Mouse (Mus musculus) frontal cortex, adult (tissue): ENCODE data around the gene Stk36.

Source experiments
- ATAC-seq: cut with Nextera tagmentation; 2 replicates; pipeline ENCODE4 v1.9.2; 2017; ENCODE audit warnings: mild to moderate bottlenecking, moderate library complexity, mixed read lengths; ENCODE audit not compliant: low TSS enrichment

Gene Stk36

DNA sequence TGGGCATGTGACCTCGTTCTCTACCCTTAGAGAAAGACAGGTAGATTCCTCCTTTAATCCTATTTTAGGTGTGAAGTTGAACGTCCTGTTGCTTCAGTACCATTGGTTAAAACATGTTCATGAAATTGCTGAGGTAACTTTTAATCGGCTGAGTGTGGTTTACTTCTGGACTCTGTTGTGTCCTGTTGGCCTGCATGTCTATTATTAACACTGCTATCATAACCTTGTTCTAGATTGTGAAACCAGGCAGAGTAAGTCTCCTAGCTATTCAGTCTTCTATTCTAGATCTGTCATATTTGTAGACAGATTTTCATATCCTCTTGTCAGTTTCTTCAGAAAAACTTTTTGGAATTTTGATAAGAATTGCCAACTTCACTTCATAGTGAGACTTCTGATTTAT lies 67.1 kb downstream of the Stk36 start:
- ATAC-seq = no peak

DNA sequence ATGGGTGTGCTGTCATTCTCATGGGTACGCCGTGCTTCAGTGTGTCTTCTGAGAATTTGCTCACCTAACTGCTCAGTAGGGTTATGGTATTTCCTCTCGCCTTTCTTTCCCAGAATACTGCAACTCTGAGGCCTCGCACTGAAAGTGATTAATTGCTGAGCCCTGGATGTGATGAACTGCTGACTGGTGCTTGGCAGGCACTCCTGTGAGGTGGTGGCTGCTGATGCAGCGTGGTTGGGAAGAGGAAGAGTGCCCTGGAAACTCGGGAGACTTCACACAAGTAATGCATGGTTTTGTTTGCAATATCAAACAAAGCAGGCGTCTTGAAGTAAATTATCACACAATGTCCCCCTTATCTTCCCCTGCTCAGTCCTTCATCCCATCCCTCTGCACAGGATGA lies 71.5 kb downstream of the Stk36 start:
- ATAC-seq = no peak

DNA sequence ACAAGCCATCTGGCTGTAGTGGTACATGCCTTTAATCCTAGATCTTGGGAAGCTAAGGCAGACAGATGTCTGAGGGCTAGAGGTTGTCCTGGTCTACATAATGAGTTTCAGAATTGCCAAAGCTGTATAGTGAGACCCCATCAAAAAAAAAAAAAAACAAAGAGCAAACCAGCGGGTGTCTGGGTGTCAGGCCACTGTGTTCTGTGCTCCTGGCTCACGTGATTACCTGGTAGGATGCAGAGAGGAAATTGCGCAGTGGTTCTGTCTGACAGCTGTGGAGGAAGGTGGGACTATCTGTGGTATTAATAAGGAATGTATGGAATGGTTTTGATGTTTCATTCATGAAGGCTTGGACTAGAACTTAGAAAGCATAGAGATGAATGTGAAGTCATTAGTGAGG lies 75.6 kb downstream of the Stk36 start:
- no peak for ATAC-seq

DNA sequence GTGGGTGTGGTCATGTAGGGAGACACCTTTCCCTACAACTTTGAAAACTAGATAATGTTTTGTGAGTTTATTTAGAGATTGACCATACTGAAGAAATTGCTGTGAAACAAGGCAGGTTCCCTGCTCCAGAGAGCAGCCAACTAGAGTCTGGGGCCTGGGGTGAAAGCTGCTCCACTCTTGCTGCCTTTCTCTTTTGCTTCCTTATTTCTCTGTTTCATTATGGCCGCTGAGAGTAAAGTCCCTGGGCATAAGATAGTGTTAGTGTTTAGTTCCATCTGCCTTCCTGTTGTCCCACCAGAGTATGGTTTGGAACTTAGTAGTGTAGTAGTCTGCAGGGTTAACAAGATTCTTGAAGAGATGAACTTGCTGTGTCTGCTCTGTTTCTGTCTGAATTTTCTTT lies 76.6 kb downstream of the Stk36 start:
- ATAC-seq = no peak
